Mouse (Mus musculus) common myeloid progenitor, adult 5-6 weeks (primary cell): ENCODE results near the gene Stk24. TPM values are rescaled to one million over a fixed set of nuclear protein-coding genes. Genes with fewer than 3 reads are reported as not detected.

ENCODE experiments used
- ATAC-seq: replicated peaks from 2 replicates; pipeline ENCODE4 v1.8.0; 2016; ENCODE audit warnings: low read depth, mild to moderate bottlenecking, moderate TSS enrichment, inconsistent platforms; ENCODE audit not compliant: poor library complexity, severe bottlenecking
- total RNA-seq: library from RNA; stranded (forward); fragments of 200-1000, 187-1606 nt; gene quantifications from 2 replicates; pipeline ENCODE4 v1.2.3, GENCODE M21; 2017

The Stk24 gene
- total RNA-seq, 1 experiment from 2014 or later, result 100 TPM

GRCm38 (mm10) chr14:121385440-121385839, 5.6 kb upstream of the Stk24 start:
- ATAC-seq, result no peak

GRCm38 (mm10) chr14:121383801-121384200, 4.0 kb upstream of the Stk24 start:
- no peak for ATAC-seq

GRCm38 (mm10) chr14:121379116-121379826, 540 bp downstream of the Stk24 start:
- ATAC-seq, result peak; percentile 68

GRCm38 (mm10) chr14:121378243-121379115, 1.3 kb downstream of the Stk24 start:
- ATAC-seq, result peak; percentile 39

GRCm38 (mm10) chr14:121376566-121376965, 3.2 kb downstream of the Stk24 start:
- no peak for ATAC-seq

GRCm38 (mm10) chr14:121373901-121374300, 5.9 kb downstream of the Stk24 start:
- no peak for ATAC-seq

GRCm38 (mm10) chr14:121373020-121373419, 6.8 kb downstream of the Stk24 start:
- ATAC-seq, result 0 out of 2 replicates have a peak, but pooled peaks have one; percentile 15

DNA sequence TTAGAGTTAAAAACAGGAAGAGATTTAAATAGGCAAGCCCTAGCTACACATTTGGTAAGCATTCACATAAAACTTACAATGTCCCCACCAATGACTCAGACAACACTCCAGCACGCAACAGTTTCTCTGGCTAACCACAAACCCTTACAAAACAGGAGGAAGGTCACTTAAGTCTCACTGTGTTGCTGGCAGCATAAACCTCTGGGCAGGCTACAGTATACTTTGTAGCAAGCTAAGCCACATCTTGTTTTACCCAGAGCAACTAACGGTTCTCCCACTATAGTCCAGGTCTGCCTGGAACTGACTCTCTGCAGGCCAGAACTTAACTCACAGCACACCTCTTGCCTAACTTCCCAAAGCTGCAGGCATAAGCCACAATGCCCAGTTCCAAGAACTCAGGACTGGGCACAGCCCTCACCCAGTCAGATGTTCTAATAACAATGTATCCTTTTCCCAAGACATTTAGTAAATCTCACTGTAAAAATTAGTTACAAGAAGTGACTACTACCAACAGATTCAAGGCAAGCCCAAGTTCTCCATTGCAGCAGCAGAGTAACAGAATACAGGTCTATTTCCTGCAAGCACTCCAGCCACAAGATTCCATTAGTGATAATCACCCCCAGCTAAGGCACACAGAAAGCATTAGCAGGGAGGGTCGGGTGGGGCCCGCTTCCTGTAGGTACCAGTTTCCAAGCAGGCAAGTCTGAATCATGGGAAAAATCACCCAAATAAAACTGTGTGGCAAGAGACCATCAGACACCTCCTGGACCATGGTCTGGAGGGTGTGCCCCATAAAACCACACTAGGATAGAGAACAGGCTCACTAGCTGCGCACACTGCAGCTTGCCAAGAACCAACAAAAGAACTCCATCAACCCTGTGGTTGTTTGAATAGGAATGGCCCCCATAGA, 7.6 kb downstream of the Stk24 start:
- peak; percentile 60 for ATAC-seq

- peak; percentile 2; the same call in 1 of the 2 replicates for ATAC-seq
Measured at GRCm38 (mm10) chr14:121369385-121369784, 10.4 kb downstream of the Stk24 start.

GRCm38 (mm10) chr14:121368108-121368705, 11.6 kb downstream of the Stk24 start:
- no peak for ATAC-seq

GRCm38 (mm10) chr14:121365991-121366728, 13.7 kb downstream of the Stk24 start:
- peak; percentile 39 for ATAC-seq

GRCm38 (mm10) chr14:121365390-121365789, 14.4 kb downstream of the Stk24 start:
- ATAC-seq, result peak; percentile 53

DNA sequence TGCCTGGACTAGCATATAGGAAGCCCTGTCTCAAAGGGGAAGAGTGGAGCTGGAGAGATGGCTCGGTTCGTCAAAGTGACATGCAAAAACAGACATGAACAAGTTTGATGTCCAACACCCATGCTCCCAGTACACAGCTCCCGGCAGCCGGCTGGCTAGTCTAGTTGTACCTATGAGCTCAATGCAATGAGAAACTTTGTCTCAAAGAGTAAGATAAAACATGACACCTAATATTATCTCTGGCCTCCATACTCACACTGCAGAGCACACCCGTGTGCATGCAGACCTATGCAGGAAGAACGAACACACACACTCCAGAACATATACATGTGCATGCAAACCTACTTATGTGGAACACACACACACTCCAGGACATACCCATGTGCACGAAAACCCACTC, 15.5 kb downstream of the Stk24 start:
- ATAC-seq, result no peak

GRCm38 (mm10) chr14:121361319-121362114, 18.3 kb downstream of the Stk24 start:
- no peak for ATAC-seq

DNA sequence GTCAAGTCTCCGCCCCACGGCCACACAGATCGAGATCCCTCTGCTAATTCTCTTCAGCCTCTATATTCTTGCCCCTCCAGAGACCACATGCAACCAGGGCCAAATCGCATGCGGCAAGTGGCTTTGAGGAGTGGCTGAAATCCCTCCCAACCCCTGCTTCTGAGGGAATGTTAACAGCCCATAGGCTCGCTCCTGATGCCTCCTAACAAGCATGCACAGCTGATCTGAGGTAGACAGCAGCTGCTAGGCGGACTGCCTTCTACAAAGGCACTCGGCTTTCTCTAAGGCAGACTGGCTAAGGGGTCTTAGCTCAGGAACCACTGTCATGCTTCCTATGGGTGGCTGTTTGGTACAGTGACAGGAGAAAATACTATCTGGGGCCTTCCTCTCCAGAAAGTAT, 20.0 kb downstream of the Stk24 start:
- ATAC-seq, result no peak

DNA sequence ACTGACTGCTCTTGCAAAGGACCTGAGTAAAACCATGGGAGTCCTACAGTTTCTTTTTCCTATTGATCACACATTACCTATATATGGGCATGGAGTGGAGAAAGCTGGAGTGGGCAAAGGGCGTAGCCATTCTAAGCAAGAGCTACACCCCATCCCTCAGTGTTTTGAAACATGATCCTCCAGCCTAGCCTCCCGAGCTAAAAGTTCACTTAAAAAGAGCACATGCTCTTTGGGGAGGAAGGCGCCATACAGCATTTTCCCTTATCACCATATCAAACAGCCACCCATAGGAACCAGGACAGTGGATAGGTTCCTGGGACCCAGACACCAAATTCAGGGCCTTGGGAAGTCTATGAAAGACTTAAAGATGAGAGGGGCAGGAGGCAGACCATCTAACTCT, 20.8 kb downstream of the Stk24 start:
- ATAC-seq, result no peak

DNA sequence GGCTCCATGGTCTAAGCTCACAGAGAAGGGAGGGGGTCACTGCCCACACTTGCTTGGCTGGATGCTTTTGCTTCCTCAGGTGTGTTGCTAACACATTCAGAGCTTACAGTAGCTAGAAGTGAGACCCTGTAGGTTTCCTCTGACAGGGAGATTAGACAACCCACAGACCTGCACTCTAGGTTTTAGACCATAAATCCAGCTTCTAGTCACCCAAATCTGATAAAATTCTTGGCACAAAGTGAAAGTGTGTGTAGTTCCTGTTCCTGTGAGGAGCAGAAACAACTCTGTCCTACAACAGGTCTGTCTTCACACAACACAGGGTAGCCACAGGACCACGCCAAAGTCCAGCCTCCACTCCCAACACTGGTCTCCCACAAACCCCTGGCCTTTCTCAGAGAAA, 21.5 kb downstream of the Stk24 start:
- peak; percentile 48 for ATAC-seq

DNA sequence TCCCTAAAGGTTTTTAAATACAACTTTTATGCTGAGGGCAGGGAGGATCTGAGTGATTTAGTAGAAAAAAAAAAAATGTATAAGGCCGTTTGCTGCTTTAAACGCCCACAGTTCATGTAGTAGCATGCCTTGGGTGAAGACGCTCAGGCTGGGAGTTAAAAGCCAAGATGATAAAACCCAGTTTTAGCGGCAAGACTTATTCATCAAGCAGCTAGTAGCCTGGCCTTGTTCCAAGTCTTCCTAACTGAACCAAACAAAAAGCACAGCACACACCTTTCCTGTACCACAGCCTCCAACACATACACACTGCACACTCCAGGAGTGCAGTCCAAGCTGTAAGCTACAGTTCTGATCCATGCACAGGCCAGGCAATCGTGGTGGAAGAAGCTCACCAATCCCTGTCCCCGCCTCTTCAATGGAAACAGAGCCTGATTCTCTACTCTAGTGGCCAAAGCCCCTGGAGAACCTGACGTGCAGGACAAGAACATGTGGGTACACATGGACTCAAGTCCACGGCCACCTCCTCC, 23.4 kb downstream of the Stk24 start:
- ATAC-seq, result no peak; the same call in 1 of the 2 replicates
